Comparison of ENCODE assay signal across 8 mouse cellular contexts in genomic region chr11:121925043-121925442, GRCm38 (mm10).
DNase-seq lines count a peak whose midpoint lies in the region; ATAC-seq and TF ChIP-seq lines count a peak whose summit lies in the region.
"Not testable (repeated sequence)": the region's sequence is repeated elsewhere in the genome, so short reads cannot be mapped to it uniquely, and the experiment has no call there.

No protein-coding gene starts in this region.

- WGBS in forebrain, embryonic 10.5 days = 38% methylated on average over 16 of the region's 16 CpGs
- 43% methylated on average over 16 of the region's 16 CpGs for WGBS in heart, embryonic 12.5 days
- 47% methylated on average over 16 of the region's 16 CpGs for WGBS in hindbrain, embryonic 13.5 days
- 56% methylated on average over 13 of the region's 16 CpGs for WGBS in limb, embryonic 14.5 days
- 42% methylated on average over 15 of the region's 16 CpGs for WGBS in lung, embryonic 16.5 days
- whole genome bisulfite sequencing in midbrain, postnatal 0 days = 41% methylated on average over 15 of the region's 16 CpGs

- not testable (repeated sequence) for H3K4me1 ChIP-seq in forebrain, embryonic 10.5 days; heart, embryonic 12.5 days (replicated peaks); hindbrain, embryonic 13.5 days (replicated peaks); limb, embryonic 14.5 days (ENCODE audit: control insufficient read depth, insufficient read depth, low read length); lung, embryonic 16.5 days (replicated peaks; ENCODE audit: control insufficient read depth, insufficient read depth, low read length); midbrain, postnatal 0 days (ENCODE audit: insufficient read depth, low read length)

- ATAC-seq in heart, embryonic 12.5 days (ENCODE audit: insufficient number of reproducible peaks, low FRiP score); hindbrain, embryonic 13.5 days (ENCODE audit: low FRiP score); limb, embryonic 14.5 days (ENCODE audit: low FRiP score, low read depth); lung, embryonic 16.5 days (ENCODE audit: low read depth); midbrain, postnatal 0 days (ENCODE audit: low FRiP score): not testable (repeated sequence)

- 0 out of 2 replicates have a peak overlapping the region, but pooled peaks have one; percentile 66 for H3K27ac ChIP-seq in forebrain, embryonic 10.5 days
- not testable (repeated sequence) for H3K27ac ChIP-seq in heart, embryonic 12.5 days (ENCODE audit: poor library complexity, severe bottlenecking); hindbrain, embryonic 13.5 days; limb, embryonic 14.5 days (replicated peaks; ENCODE audit: low read depth, low read length); lung, embryonic 16.5 days (ENCODE audit: low read length); midbrain, postnatal 0 days (ENCODE audit: low read depth, low read length)

- DNase-seq in brain, embryonic 14.5 days (ENCODE audit: low read depth) = peak; percentile 31
- peak; percentile 20 for DNase-seq in forebrain, embryonic 10.5 days (ENCODE audit: extremely low spot score, low spot score)
- not testable (repeated sequence) for DNase-seq in limb, embryonic 14.5 days (ENCODE audit: low spot score)
- DNase-seq in midbrain, postnatal 0 days (ENCODE audit: low spot score) = peak; percentile 0
- DNase-seq in yolk sac, embryonic 10.5 days (ENCODE audit: low spot score) = peak; percentile 47

- H3K4me2 ChIP-seq in heart, embryonic 12.5 days = peak overlapping the region; percentile 49
- H3K4me2 ChIP-seq in hindbrain, embryonic 13.5 days = 0 out of 2 replicates have a peak overlapping the region, but pooled peaks have one; percentile 26
- 0 out of 2 replicates have a peak overlapping the region, but pooled peaks have one; percentile 15 for H3K4me2 ChIP-seq in limb, embryonic 14.5 days (replicated peaks; ENCODE audit: low read depth, low read length, severe bottlenecking)
- H3K4me2 ChIP-seq in lung, embryonic 16.5 days (ENCODE audit: low read depth, low read length) = 0 out of 2 replicates have a peak overlapping the region, but pooled peaks have one; percentile 7
- not testable (repeated sequence) for H3K4me2 ChIP-seq in midbrain, postnatal 0 days (ENCODE audit: low read depth, low read length, poor library complexity, severe bottlenecking)

- TF ChIP-seq POLR2A in brain, embryonic 14.5 days (IDR thresholded peaks at IDR 0.05; ENCODE audit: borderline replicate concordance, extremely low read depth, insufficient read depth, insufficient read length, poor library complexity, severe bottlenecking); limb, embryonic 14.5 days (IDR thresholded peaks at IDR 0.05; ENCODE audit: borderline replicate concordance, extremely low read depth, insufficient read depth, insufficient read length): not testable (repeated sequence)

- not testable (repeated sequence) for H3K27me3 ChIP-seq in forebrain, embryonic 10.5 days (ENCODE audit: poor library complexity, severe bottlenecking); heart, embryonic 12.5 days (replicated peaks); hindbrain, embryonic 13.5 days; limb, embryonic 14.5 days (ENCODE audit: control insufficient read depth, insufficient read depth, low read length); lung, embryonic 16.5 days (ENCODE audit: control insufficient read depth, insufficient read depth, low read depth, low read length); midbrain, postnatal 0 days (ENCODE audit: insufficient read depth, low read length)

- not testable (repeated sequence) for TF ChIP-seq CTCF in brain, embryonic 14.5 days (IDR thresholded peaks at IDR 0.05; ENCODE audit: borderline replicate concordance, extremely low read depth, insufficient read depth, insufficient read length); midbrain, postnatal 0 days (IDR thresholded peaks at IDR 0.05)

- H3K36me3 ChIP-seq in forebrain, embryonic 10.5 days (replicated peaks); heart, embryonic 12.5 days; hindbrain, embryonic 13.5 days; limb, embryonic 14.5 days (ENCODE audit: control insufficient read depth, insufficient read depth, low read length); lung, embryonic 16.5 days (ENCODE audit: control insufficient read depth, insufficient read depth, low read length); midbrain, postnatal 0 days (ENCODE audit: insufficient read depth, low read length): not testable (repeated sequence)

- not testable (repeated sequence) for H3K9me3 ChIP-seq in forebrain, embryonic 10.5 days; heart, embryonic 12.5 days (replicated peaks); hindbrain, embryonic 13.5 days; limb, embryonic 14.5 days (ENCODE audit: control insufficient read depth, low read length); lung, embryonic 16.5 days (ENCODE audit: control insufficient read depth, low read length); midbrain, postnatal 0 days (ENCODE audit: low read length)

- H3K9ac ChIP-seq in heart, embryonic 12.5 days; hindbrain, embryonic 13.5 days; limb, embryonic 14.5 days (ENCODE audit: low read depth, low read length, severe bottlenecking); lung, embryonic 16.5 days (ENCODE audit: low read length); midbrain, postnatal 0 days (replicated peaks; ENCODE audit: low read length, poor library complexity, severe bottlenecking): not testable (repeated sequence)

- H3K4me3 ChIP-seq in forebrain, embryonic 10.5 days = peak overlapping the region; percentile 34
- H3K4me3 ChIP-seq in heart, embryonic 12.5 days = 0 out of 2 replicates have a peak overlapping the region, but pooled peaks have one; percentile 13
- not testable (repeated sequence) for H3K4me3 ChIP-seq in hindbrain, embryonic 13.5 days; limb, embryonic 14.5 days (replicated peaks; ENCODE audit: low read length); lung, embryonic 16.5 days (ENCODE audit: low read length); midbrain, postnatal 0 days (ENCODE audit: low read depth, low read length)
